Mouse (Mus musculus) lung, postnatal 0 days (tissue): ENCODE data around the gene Hsd17b11. TPM values are rescaled to one million over a fixed set of nuclear protein-coding genes. Genes with fewer than 3 reads are reported as not detected.

ENCODE experiments used
- ATAC-seq: fragments of 200-750 bp; cut with Nextera tagmentation; 2 replicates; pipeline ENCODE4 v1.8.0; 2017; ENCODE audit warnings: moderate library complexity
- DNase-seq: peaks from one replicate; pipeline ENCODE4 v3.0.0-alpha.2; 2016; ENCODE audit warnings: low spot score
- H3K27ac ChIP-seq: fragments of 300-500 bp; sonication (generic); 2 replicates; pipeline ENCODE4 v1.5.1; 2014; ENCODE audit warnings: antibody characterized with exemption, mild to moderate bottlenecking, low read length, mixed read lengths
- H3K27me3 ChIP-seq: fragments of 300-500 bp; sonication (generic); replicated peaks from 2 replicates; pipeline ENCODE4 v1.6.1; 2014; ENCODE audit warnings: low read length, mixed read lengths; ENCODE audit not compliant: insufficient read depth
- H3K36me3 ChIP-seq: fragments of 300-500 bp; sonication (generic); 2 replicates; pipeline ENCODE4 v1.6.1; 2014; ENCODE audit warnings: low read length, mixed read lengths; ENCODE audit not compliant: insufficient read depth
- H3K4me1 ChIP-seq: fragments of 300-500 bp; sonication (generic); 2 replicates; pipeline ENCODE4 v1.6.1; 2014; ENCODE audit warnings: antibody characterized with exemption, low read depth, low read length, mixed read lengths; ENCODE audit not compliant: insufficient read depth
- H3K4me2 ChIP-seq: fragments of 300-500 bp; sonication (generic); replicated peaks from 2 replicates; pipeline ENCODE4 v1.6.1; 2014; ENCODE audit warnings: low read depth, mild to moderate bottlenecking, low read length, moderate library complexity, mixed read lengths
- H3K4me3 ChIP-seq: fragments of 300-500 bp; sonication (generic); 2 replicates; pipeline ENCODE4 v1.5.1; 2014; ENCODE audit warnings: low read depth, low read length
- H3K9ac ChIP-seq: fragments of 300-500 bp; sonication (generic); replicated peaks from 2 replicates; pipeline ENCODE4 v1.6.1; 2014; ENCODE audit warnings: low read depth, mild to moderate bottlenecking
- H3K9me3 ChIP-seq: fragments of 300-500 bp; sonication (generic); 2 replicates; pipeline ENCODE4 v1.6.1; 2016; ENCODE audit warnings: low read length, mixed read lengths
- CTCF ChIP-seq: IDR thresholded peaks from 2 replicates; pipeline ENCODE4 v1.5.1; 2016; ENCODE audit warnings: antibody characterized with exemption, mild to moderate bottlenecking
- EP300 ChIP-seq: IDR thresholded peaks from 2 replicates; pipeline ENCODE4 v1.6.1; 2016; ENCODE audit warnings: antibody characterized with exemption, mild to moderate bottlenecking, control low read depth
- WGBS: fragments of 180-500 bp; shearing (Covaris S2); extraction: QIAGEN DNeasy Blood & Tissue Kit; methylation state at CpG from one replicate; pipeline ENCODE4 v1.1.7; 2014; 5-methylcytosine and 5-hydroxymethylcytosine counted together
- polyA plus RNA-seq: library from polyadenylated mRNA; unstranded; fragments of >200 nt; fragmentation: Nextera tagmentation; extraction: Ambion mirVana; gene quantifications from 2 replicates; pipeline ENCODE4 v1.2.1, GENCODE M21; 2015

The Hsd17b11 gene
- polyA plus RNA-seq, 1 experiment from 2014 or later, result 17.8 TPM

DNA sequence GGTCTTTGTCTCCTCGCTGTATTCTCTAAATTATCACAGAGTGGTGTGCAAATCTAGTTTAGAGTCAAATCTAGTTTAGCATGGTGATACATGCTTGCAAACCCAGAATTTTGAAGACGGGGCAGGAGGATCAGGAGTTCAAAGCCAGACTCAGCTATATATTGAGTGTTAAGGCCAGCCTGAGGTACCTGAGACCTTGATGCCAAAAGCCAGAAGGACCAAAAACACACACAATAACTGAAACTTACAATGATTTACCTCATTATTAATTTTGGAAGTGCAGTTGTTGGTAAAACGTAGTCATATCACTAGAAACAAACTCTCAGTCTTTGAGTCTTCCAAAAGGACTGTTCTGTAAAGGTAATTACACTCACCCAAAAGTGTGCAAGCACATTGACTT, 12.3 kb downstream of the Hsd17b11 start:
- no peak for TF ChIP-seq EP300
- TF ChIP-seq CTCF, result no peak
- DNase-seq (no peak), ATAC-seq (no peak)
- H3K27ac ChIP-seq, result no peak overlapping the region
- 92% methylated on average over 3 of the region's 3 CpGs for WGBS
- H3K9me3 ChIP-seq, result no peaks in the 10 kb centered on the region
- H3K4me1 ChIP-seq, result no peaks in the 10 kb centered on the region
- H3K4me2 ChIP-seq, result no peak overlapping the region
- no peaks in the 10 kb centered on the region for H3K27me3 ChIP-seq
- H3K4me3 ChIP-seq, result no peak overlapping the region
- H3K36me3 ChIP-seq, result peaks cover 8% of the 10 kb centered on the region; the same call in 1 of the 2 replicates
- no peak overlapping the region for H3K9ac ChIP-seq

DNA sequence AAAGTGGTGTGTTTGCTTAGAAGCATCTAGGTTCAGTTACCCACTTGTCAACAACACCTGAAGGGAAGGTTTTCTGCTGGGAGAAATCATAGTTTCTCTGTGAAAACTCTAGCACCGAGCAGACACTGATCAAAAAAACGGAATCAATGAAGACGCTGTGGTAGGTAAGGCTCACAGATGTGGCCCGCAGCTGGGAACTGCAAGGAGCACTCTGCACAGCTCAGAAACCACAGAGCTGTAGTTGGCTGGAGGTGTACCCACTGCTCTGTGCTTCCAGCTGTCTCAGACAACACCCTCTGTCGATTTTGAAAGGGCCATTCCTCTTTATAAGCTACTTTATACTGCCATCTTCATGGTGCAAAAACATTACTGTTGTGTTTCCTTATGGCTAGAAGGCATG, 13.9 kb downstream of the Hsd17b11 start:
- Histone ChIP-seq H3K27me3 (no peaks in the 10 kb centered on the region), H3K9me3 (no peaks in the 10 kb centered on the region), H3K27ac (no peak overlapping the region), H3K4me2 (no peak overlapping the region), H3K4me1 (no peaks in the 10 kb centered on the region), H3K36me3 (peaks cover 11% of the 10 kb centered on the region; the same call in 1 of the 2 replicates), H3K4me3 (no peak overlapping the region), H3K9ac (no peak overlapping the region)
- 77% methylated on average over 5 of the region's 5 CpGs for WGBS
- TF ChIP-seq CTCF (no peak), EP300 (no peak)
- ATAC-seq (no peak), DNase-seq (no peak)

DNA sequence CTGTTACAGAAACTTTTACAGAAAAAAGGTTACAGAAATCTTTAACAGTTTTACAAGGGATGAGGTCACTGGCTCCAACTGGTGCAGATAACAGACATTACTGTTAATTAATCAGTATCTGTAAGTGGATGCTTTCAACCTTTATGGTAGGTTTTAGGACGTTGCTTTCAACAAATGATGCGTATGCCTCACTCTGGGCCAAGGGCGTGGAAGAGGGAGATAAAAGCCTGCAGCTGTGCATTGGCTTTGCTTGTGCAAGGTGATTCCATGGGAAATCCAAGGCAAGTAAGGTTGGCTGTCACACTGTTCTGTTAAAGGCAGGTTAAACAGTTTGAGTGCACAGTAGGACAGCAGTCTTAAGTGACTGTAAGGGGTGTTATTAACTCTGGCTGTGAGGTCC, 14.9 kb downstream of the Hsd17b11 start:
- ATAC-seq (no peak), DNase-seq (no peak)
- H3K4me1 ChIP-seq, result no peaks in the 10 kb centered on the region
- H3K27me3 ChIP-seq, result no peaks in the 10 kb centered on the region
- peaks cover 13% of the 10 kb centered on the region; the same call in 1 of the 2 replicates for H3K36me3 ChIP-seq
- H3K27ac ChIP-seq, result no peak overlapping the region
- H3K4me3 ChIP-seq, result no peak overlapping the region
- H3K9me3 ChIP-seq, result no peaks in the 10 kb centered on the region
- no peak overlapping the region for H3K9ac ChIP-seq
- no peak overlapping the region for H3K4me2 ChIP-seq
- TF ChIP-seq EP300 (no peak), CTCF (no peak)
- WGBS, result 78% methylated on average over 3 of the region's 3 CpGs

DNA sequence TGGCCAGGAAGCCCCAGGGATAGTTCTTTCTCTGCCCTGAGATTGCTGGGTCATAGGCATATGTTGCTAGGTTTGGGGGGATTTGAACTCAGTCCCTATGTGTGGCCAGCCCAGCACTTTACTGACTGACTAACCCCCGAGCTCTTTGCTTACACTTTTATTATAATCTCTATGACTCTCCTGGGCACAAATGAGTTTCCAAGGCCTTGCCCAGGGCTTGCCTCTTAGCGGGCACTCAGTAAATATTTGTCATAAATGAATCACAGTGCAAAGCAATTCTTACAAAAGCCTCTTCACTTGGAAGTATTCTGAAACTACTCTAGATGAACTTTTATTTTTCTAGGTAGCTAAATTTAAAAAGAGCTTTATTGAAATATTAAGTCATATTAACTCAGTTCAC, 17.8 kb downstream of the Hsd17b11 start:
- WGBS, result 49% methylated on average over 2 of the region's 2 CpGs
- no peaks in the 10 kb centered on the region for H3K9me3 ChIP-seq
- no peak overlapping the region for H3K4me2 ChIP-seq
- no peak overlapping the region for H3K9ac ChIP-seq
- H3K27ac ChIP-seq, result peak overlapping the region; percentile 76
- H3K36me3 ChIP-seq, result peaks cover 13% of the 10 kb centered on the region; the same call in 1 of the 2 replicates
- ATAC-seq, result peak; percentile 87
- no peaks in the 10 kb centered on the region for H3K27me3 ChIP-seq
- no peaks in the 10 kb centered on the region for H3K4me1 ChIP-seq
- H3K4me3 ChIP-seq, result no peak overlapping the region
- peak; percentile 91 for DNase-seq
- TF ChIP-seq EP300 (peak; percentile 69), CTCF (no peak)

DNA sequence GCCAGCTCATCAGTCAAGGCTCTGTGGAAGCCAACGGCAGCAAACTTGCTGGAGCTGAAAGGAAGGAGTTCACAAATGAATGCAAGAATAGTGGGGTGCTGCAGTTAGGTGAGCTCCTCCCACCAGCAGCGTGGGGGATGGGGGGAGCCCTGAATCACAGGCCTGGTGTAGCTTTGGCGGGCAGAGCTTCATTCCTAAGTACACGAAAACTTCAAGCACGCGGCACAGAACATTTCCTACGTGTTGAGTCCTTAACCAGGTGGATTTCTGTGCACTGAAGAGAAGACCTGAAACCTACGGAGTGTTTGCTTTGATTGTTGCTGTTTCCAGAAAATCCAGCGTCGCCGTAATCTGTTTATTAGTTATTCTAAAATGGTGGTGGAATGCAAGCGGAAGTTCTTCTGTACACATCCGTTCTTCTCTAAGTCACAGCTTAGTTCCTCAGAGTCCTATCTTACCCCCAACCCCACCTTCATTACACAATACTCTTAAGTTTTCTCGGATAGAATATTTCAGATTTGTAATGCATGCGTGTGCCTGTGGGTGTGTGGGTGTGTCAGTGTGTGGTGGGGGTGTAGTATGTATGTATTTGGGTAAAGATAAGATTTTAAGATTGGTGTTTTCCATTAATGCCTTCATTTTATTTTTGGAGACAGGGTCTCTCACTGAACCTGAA, 18.3 kb downstream of the Hsd17b11 start:
- ATAC-seq, result peak; percentile 75
- 41% methylated on average over 15 of the region's 15 CpGs for WGBS
- Histone ChIP-seq H3K36me3 (peaks cover 13% of the 10 kb centered on the region; the same call in 1 of the 2 replicates), H3K4me1 (no peaks in the 10 kb centered on the region), H3K4me3 (no peak overlapping the region), H3K9ac (no peak overlapping the region), H3K27ac (peak overlapping the region; percentile 76), H3K27me3 (no peaks in the 10 kb centered on the region), H3K9me3 (no peaks in the 10 kb centered on the region), H3K4me2 (no peak overlapping the region)
- TF ChIP-seq CTCF, result no peak
- TF ChIP-seq EP300, result no peak
- peak; percentile 57 for DNase-seq

DNA sequence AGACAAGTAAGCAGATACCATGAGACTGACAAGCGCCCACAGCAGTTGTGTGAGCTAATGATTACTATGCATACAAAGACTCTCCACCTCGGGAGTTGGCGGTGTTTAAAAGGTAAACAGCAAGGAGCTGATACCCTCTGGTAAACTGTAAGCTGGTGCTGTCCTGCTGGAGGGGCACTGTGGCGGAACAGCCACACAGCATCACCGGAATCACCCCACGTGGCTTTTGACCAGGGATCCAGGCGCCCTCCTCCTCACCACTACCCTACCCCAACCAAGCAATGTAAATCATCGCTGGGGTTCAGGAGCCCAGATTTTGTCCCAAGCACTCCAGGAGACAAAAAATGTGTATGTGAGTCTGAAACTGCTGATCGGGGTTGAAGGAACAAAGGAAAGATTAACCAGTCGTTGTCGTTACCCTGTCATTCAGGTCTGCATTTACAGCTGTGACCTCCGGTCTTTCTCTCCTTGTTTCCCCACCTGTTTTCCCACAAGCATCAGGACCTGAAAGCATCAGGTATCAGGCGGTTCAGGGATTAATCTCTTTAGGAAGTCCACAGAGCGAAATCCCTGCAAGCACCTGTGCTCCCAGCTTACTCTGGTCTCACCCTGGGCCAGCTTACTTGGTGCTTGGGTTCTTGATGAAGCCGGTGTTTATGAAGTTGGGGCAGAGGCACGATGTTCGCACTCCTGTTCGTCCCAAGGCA, 19.0 kb downstream of the Hsd17b11 start:
- DNase-seq, result no peak
- H3K4me1 ChIP-seq, result no peaks in the 10 kb centered on the region
- no peaks in the 10 kb centered on the region for H3K9me3 ChIP-seq
- ATAC-seq, result no peak
- H3K4me2 ChIP-seq, result no peak overlapping the region
- H3K27ac ChIP-seq, result peak overlapping the region; percentile 76
- H3K9ac ChIP-seq, result no peak overlapping the region
- WGBS, result 48% methylated on average over 18 of the region's 18 CpGs
- no peak overlapping the region for H3K4me3 ChIP-seq
- TF ChIP-seq CTCF (no peak), EP300 (no peak)
- peaks cover 9% of the 10 kb centered on the region; the same call in 1 of the 2 replicates for H3K36me3 ChIP-seq
- H3K27me3 ChIP-seq, result no peaks in the 10 kb centered on the region
